ENCODE assay signal across 8 mouse cellular contexts in the genomic region with DNA sequence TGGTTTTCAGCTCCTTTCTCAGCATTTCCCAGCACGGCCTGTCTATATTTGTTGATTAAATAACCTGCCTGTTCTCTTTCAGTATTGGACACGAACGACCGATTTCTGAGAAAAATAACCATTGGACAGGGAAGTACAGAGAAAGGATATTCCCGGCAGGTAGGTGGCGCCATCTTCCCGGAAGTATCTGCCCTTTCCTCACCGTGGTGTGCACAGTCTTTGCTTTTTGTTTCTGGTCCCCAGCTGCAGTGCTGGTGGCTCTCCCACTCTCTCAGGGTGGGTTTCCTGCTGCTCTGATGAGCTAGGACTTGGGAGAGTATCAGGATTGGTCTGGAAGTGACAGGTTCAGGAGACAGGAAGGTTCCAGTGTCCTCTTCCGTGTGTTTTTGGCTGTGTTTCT.
DNase-seq lines count a peak whose midpoint lies in the region; TF ChIP-seq lines count a peak whose summit lies in the region.

No protein-coding gene starts in this region.

- H3K79me3 ChIP-seq in C2C12 (ENCODE audit: low read depth) = no peaks in the 10 kb centered on the region

- WGBS in large intestine, adult 2 months = 45% methylated on average over 9 of the region's 9 CpGs

- H3K79me2 ChIP-seq in C2C12 (ENCODE audit: control insufficient read depth, insufficient read depth) = no peaks in the 10 kb centered on the region

- peak; percentile 54 for TF ChIP-seq CTCF in C2C12 (IDR thresholded peaks at IDR 0.05; ENCODE audit: control insufficient read depth, insufficient read depth, insufficient read length)
- peak; percentile 64 for TF ChIP-seq CTCF in brain, embryonic 14.5 days (IDR thresholded peaks at IDR 0.05; ENCODE audit: borderline replicate concordance, extremely low read depth, insufficient read depth, insufficient read length)

- DNase-seq in gastrocnemius, adult 18-20 months (ENCODE audit: low spot score) = peak; percentile 34
- DNase-seq in gastrocnemius, adult 8-10 months (ENCODE audit: low spot score in 2 of 2) = no peak
- peak; percentile 55 for DNase-seq in brain, embryonic 14.5 days (ENCODE audit: low read depth)
- peak; percentile 18 for DNase-seq in forelimb bud, embryonic 11.5 days (ENCODE audit: low read depth, low spot score)
- peak; percentile 35 for DNase-seq in large intestine, adult 2 months (ENCODE audit: low read depth, low spot score)
- DNase-seq in lung, postnatal 36 days = peak; percentile 70
- peak; percentile 9 for DNase-seq in telencephalon, adult 2 months (ENCODE audit: low read depth, low spot score)

- no peak overlapping the region for H3ac ChIP-seq in C2C12 (ENCODE audit: control insufficient read depth, insufficient read length, low read depth)

- peaks cover 75% of the 10 kb centered on the region for H3K36me3 ChIP-seq in C2C12 (ENCODE audit: control insufficient read depth, insufficient read depth)

- no peak for TF ChIP-seq POLR2A in brain, embryonic 14.5 days (IDR thresholded peaks at IDR 0.05; ENCODE audit: borderline replicate concordance, extremely low read depth, insufficient read depth, insufficient read length, poor library complexity, severe bottlenecking)

- H3K27me3 ChIP-seq in C2C12 (ENCODE audit: control insufficient read depth, insufficient read depth, insufficient read length) = no peaks in the 10 kb centered on the region

- no peak overlapping the region for H3K4me3 ChIP-seq in C2C12 (ENCODE audit: insufficient read depth, poor library complexity, severe bottlenecking)

TF ChIP-seq in C2C12, 6 proteins besides CTCF, POLR2A, EP300 and RAD21:
- TF ChIP-seq MYOD1 (IDR thresholded peaks at IDR 0.05; ENCODE audit: control insufficient read depth, insufficient read length, low read depth) (no peak), MYOG (IDR thresholded peaks at IDR 0.05; ENCODE audit: control insufficient read depth, extremely low read depth, insufficient read length) (no peak), USF1 (IDR thresholded peaks at IDR 0.05; ENCODE audit: low read depth) (no peak), FOSL1 (IDR thresholded peaks at IDR 0.05; ENCODE audit: insufficient read depth, low read length, poor library complexity, severe bottlenecking) (no peak), MAX (IDR thresholded peaks at IDR 0.05) (no peak), CEBPB (IDR thresholded peaks at IDR 0.05; ENCODE audit: low read depth) (no peak)

Comparison
In these comparisons a context has a peak if more than half of its experiments do, and no peak if none do; other contexts are left out.
1. DNase-seq: peak in gastrocnemius, adult 18-20 months (single experiment), brain, embryonic 14.5 days (single experiment), forelimb bud, embryonic 11.5 days (single experiment), large intestine, adult 2 months (single experiment), lung, postnatal 36 days (single experiment) and telencephalon, adult 2 months (single experiment); none in gastrocnemius, adult 8-10 months (0 of 2).